Mouse (Mus musculus) frontal cortex, postnatal 14 days (tissue): Measurements from ENCODE around the gene Gm3047.
"Not testable (repeated sequence)": the region's sequence is repeated elsewhere in the genome, so short reads cannot be mapped to it uniquely, and the experiment has no call there.

Experiments used
- DNase-seq, 2 experiments: peaks; one replicate each; pipeline ENCODE4 v3.0.0; 2022; ENCODE audit warnings: low spot score in 2 of 2

Gm3047 gene

DNA sequence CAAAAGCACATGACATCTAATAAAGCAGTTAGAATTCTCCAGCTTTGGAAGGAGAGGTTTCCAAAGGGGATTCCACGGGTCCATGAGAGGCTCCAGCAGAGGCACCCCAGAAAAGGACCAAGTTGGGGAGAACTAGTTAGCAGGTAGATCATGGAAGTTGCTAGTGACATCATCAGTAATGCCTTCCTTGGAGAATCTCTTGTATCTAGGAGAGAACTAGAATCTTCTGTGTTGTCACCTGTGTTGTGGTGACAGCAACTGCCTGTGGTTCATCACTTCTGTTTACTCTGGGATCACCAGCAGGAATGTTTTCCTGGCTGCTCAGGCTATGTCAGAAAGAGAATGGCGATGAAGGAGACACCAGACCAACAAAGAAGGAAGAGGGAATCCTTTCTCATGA is at the start of gene Gm3047:
Gene Gm3047 (plus strand): TSS at position 301 of the 400 bp plus-strand sequence.
- not testable (repeated sequence) for DNase-seq
